In genomic region chr14:103895261-103895660, GRCm38 (mm10) we compare ENCODE assay signal across 15 mouse cellular contexts. TPM values are rescaled to one million over a fixed set of nuclear protein-coding genes. Genes with fewer than 3 reads are reported as not detected.
"Had no signal": no experiment of that assay in that cellular context is flagged by ENCODE, and none has a peak within 500 bp of the region (broad histone marks: within the 10 kb centered on the region; RNA-seq: fewer than 3 reads in every experiment).

No protein-coding gene starts in this region.

- DNase-seq: kidney, adult 11 months; kidney, postnatal 10 days; kidney, postnatal 4 days; right cerebral cortex, postnatal 25 days; thymus, adult 18-20 months; thymus, postnatal 25 days had no signal

- H3K4me3 ChIP-seq: hindbrain, embryonic 15.5 days; layer of hippocampus, adult 2 months; limb, embryonic 12.5 days; liver, embryonic 15.5 days; megakaryocyte, embryonic 14.5 days; midbrain, embryonic 12.5 days had no signal

- H3K27ac ChIP-seq: hindbrain, embryonic 15.5 days; layer of hippocampus, adult 2 months; limb, embryonic 12.5 days; liver, embryonic 15.5 days; macrophage; midbrain, embryonic 12.5 days had no signal

- H3K9ac ChIP-seq: hindbrain, embryonic 15.5 days; limb, embryonic 12.5 days; liver, embryonic 15.5 days; midbrain, embryonic 12.5 days had no signal

- H3K4me2 ChIP-seq: hindbrain, embryonic 15.5 days; limb, embryonic 12.5 days; liver, embryonic 11.5 days; liver, embryonic 15.5 days; midbrain, embryonic 12.5 days had no signal

- ATAC-seq: inflammation-experienced regulatory T-cells, adult 6 months had no signal

- H3K4me1 ChIP-seq: megakaryocyte, embryonic 14.5 days had no signal

- H3K36me3 ChIP-seq: hindbrain, embryonic 15.5 days; limb, embryonic 12.5 days; liver, embryonic 15.5 days; midbrain, embryonic 12.5 days had no signal

- H3K9me3 ChIP-seq: hindbrain, embryonic 15.5 days; limb, embryonic 12.5 days; liver, embryonic 15.5 days; midbrain, embryonic 12.5 days had no signal

- H3K27me3 ChIP-seq: hindbrain, embryonic 15.5 days; liver, embryonic 15.5 days; megakaryocyte, embryonic 14.5 days; midbrain, embryonic 12.5 days had no signal

RNA-seq across cellular contexts. Expression of gene Ednrb, which starts 51.1 kb away (rescaled TPM):
- polyA plus RNA-seq: inflammation-experienced regulatory T-cells, adult 6 months had no signal
